Mouse (Mus musculus): ENCODE data around the gene Usp39.

Gene Usp39

GRCm38 (mm10) chr6:72345074-72345567, at the start of gene Usp39:
Gene Usp39 (minus strand): TSS chr6:72345184.
- peak; percentile 98 for DNase-seq (ENCODE audit: low spot score)

DNA sequence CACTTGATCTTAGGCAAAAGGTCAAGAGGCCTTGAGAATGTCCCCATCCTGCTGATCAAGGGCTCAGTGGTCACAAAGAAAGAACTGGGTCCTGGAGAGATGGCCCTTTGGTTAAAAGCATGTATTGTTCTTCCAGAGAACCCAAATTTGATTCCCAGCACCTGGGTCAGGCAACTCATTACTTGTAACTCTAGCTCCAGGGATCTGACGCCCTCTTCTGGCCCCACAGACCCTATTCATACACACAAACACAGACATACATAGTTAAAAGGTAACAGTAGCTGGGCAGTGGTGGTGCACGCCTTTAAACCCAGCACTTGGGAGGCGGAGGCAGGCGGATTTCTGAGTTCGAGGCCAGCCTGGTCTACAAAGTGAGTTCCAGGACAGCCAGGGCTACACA, 47.4 kb upstream of the Usp39 start:
- no peak for DNase-seq (ENCODE audit: low spot score)

GRCm38 (mm10) chr6:72390795-72391521, 46.0 kb upstream of the Usp39 start:
- DNase-seq (ENCODE audit: low spot score): no peak

- peak; percentile 56 for DNase-seq (ENCODE audit: low spot score)
Observed at GRCm38 (mm10) chr6:72389941-72390771, 45.2 kb upstream of the Usp39 start, which contains the start of gene Vamp8. Gene Vamp8 (minus strand): TSS chr6:72390703.

DNA sequence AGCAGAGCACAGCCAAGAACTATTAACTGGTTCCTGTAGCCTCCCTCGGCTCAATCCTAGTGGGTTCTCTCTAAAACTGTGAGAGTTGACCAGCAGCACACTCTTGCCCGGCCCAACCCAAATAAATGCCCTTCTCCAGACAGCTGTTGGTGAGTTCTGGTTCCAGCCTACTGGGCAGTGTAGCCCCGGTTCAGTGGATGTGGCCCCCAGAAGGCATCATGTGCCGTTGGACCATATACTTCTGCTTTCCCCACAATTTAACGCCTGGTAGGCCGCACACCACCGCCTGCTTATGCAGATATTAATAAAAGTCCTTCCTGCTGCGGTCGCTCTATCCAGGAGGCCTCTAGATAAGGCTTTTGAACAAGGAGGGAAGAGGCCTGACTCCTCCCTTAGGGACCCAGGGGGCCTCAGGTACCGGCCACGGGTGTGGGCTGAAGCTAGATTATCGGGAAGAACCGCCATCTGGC, 44.5 kb upstream of the Usp39 start:
- DNase-seq (ENCODE audit: low spot score): peak; percentile 46

- no peak for DNase-seq (ENCODE audit: low spot score)
Observed at GRCm38 (mm10) chr6:72388791-72389329, 43.9 kb upstream of the Usp39 start.

DNA sequence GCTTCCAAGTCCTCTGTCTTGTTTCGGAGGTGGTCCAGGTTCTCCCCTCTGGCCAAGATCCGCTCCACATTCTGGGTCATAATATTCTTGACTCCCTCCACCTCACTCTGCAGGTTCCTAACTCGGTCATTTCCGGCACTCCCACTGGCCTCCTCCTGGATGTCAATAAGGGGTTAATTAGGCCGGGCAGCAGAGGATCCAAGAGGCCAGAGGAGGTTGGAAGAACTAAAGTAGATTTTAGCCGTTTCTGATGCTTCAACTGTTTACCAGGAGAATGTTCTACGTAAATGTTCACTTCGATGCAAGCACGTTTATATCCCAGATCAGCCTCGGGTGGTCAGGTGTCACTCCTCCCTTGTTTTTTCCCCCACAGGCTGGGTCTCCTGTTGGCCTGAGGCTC, 43.3 kb upstream of the Usp39 start:
- no peak for DNase-seq (ENCODE audit: low spot score)

DNA sequence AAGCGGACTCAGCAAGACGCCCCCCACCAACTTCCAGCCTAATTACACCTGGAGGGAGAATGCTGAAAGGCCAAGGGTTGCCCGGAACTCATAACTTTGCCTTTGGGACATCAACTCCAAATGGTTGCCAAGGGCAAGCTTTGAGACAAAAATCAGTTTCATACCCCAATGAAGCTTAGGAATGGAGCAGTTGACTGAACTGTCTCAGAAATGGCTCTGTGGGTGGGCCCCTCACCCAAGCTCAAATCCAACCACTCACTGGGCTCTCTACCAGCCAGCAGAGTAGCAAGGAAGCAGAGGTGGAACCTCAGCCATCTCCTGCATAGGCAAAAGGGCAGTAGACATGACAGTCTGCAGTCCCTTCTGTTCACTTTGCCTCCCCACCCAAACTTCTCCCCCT, 42.8 kb upstream of the Usp39 start:
- DNase-seq (ENCODE audit: low spot score): no peak

- no peak for DNase-seq (ENCODE audit: low spot score)
Observed at GRCm38 (mm10) chr6:72386561-72386960, 41.6 kb upstream of the Usp39 start.

GRCm38 (mm10) chr6:72385258-72385657, 40.3 kb upstream of the Usp39 start:
- no peak for DNase-seq (ENCODE audit: low spot score)

GRCm38 (mm10) chr6:72383952-72384351, 39.0 kb upstream of the Usp39 start:
- no peak for DNase-seq (ENCODE audit: low spot score)

- no peak for DNase-seq (ENCODE audit: low spot score)
Observed at GRCm38 (mm10) chr6:72383142-72383820, 38.3 kb upstream of the Usp39 start.

DNA sequence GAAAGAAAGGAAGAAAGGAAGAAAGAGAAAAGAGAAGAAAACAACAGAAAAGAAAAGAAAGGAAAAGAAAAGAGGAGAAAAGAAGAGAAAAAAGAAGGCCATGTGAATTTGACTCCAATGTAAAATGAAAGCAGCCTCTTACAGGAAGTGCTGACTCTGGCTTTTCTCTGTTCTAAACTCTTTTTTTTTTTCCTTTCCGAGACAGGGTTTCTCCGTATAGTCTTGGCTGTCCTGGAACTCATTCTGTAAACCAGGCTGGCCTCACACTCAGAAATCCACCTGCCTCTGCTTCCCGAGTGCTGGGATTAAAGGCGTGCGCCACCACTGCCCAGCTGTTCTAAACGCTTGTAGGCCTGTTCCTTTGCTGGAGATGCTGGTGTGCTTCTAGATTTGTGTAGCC, 37.5 kb upstream of the Usp39 start:
- DNase-seq (ENCODE audit: low spot score): no peak

DNA sequence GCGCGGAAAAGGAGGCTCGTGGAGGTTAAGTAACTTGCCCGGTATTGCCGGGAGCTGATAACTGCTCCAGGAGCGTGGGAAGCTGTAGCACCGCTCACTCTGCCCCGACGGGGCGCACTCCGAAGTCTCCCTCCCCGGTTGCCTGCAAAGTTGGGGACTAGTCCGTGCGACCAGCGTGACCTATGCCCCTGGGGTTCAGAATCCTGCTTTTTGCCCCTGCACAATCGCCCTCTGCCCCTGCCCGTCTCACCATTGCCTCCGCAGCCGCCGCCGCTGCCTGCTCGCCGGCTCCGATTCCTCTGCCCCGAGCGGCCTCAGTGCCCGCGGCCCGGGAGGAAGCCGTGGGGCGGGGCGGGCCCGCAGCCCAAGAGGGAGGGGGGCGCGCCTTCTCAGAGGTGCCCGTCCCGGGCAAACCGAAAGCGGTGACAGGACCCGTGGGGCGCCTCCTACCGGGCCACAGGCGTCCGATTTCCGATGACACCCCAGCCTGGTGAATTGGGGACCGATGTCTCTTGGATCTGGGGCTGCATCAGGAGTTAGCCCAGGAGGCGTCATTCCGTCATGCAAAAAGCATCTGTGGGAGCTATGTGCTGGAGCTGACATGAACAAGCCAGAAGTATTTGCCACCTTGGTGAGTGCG, 35.3 kb upstream of the Usp39 start, which contains the start of gene Vamp5:
Gene Vamp5, minus strand, starts transcription at position 338 of the 640 bp plus-strand sequence.
- peak; percentile 66 for DNase-seq (ENCODE audit: low spot score)

GRCm38 (mm10) chr6:72379377-72380130, 34.6 kb upstream of the Usp39 start:
- DNase-seq (ENCODE audit: low spot score): no peak

- DNase-seq (ENCODE audit: low spot score): no peak
Observed at GRCm38 (mm10) chr6:72378510-72379234, 33.7 kb upstream of the Usp39 start.

GRCm38 (mm10) chr6:72374820-72375563, 30.0 kb upstream of the Usp39 start:
- DNase-seq (ENCODE audit: low spot score): no peak

- DNase-seq (ENCODE audit: low spot score): no peak
Observed at GRCm38 (mm10) chr6:72374206-72374605, 29.2 kb upstream of the Usp39 start.

GRCm38 (mm10) chr6:72373184-72373583, 28.2 kb upstream of the Usp39 start:
- no peak for DNase-seq (ENCODE audit: low spot score)
